Mouse (Mus musculus) kidney, adult 2 months (tissue): ENCODE measurements around the gene Cacna1d.

Experiments used
- CTCF ChIP-seq: fragments of 200-500 bp; conservative IDR thresholded peaks from 2 replicates; pipeline ENCODE4 v1.5.1; 2011; ENCODE audit warnings: low read depth, mild to moderate bottlenecking, control low read depth, low read length, moderate library complexity, mixed read lengths; ENCODE audit not compliant: insufficient read depth, insufficient read length
- POLR2A ChIP-seq: fragments of 200-500 bp; IDR thresholded peaks from one replicate; pipeline ENCODE4 v1.6.1; 2011; ENCODE audit warnings: low read depth, low read length, control low read depth

- TF ChIP-seq CTCF: no peak
- no peak for TF ChIP-seq POLR2A
Observed at GRCm38 (mm10) chr14:30367074-30367473, 124.2 kb downstream of the Cacna1d start.
